Mouse (Mus musculus) bone marrow, adult 2 months (tissue): ENCODE data around the gene A730009L09Rik.

Source experiments
- CTCF ChIP-seq: fragments of 200-500 bp; IDR thresholded peaks from 2 replicates; pipeline ENCODE4 v1.5.1; 2011; ENCODE audit warnings: low read length, control low read depth; ENCODE audit not compliant: control insufficient read depth, insufficient read depth
- POLR2A ChIP-seq: fragments of 200-500 bp; IDR thresholded peaks from 2 replicates; pipeline ENCODE4 v1.6.1; 2011; ENCODE audit warnings: low read depth, mild to moderate bottlenecking, control low read depth, low read length, borderline replicate concordance; ENCODE audit not compliant: control insufficient read depth

GRCm38 (mm10) chr16:84476948-84477347, 38.0 kb upstream of the A730009L09Rik start:
- TF ChIP-seq CTCF (no peak), POLR2A (no peak)
